Mouse (Mus musculus) MEL (cell line): Measurements from ENCODE around the gene Serinc2. TPM values are rescaled to one million over a fixed set of nuclear protein-coding genes. Genes with fewer than 3 reads are reported as not detected.

Experiments used
- DNase-seq: peaks from one replicate; pipeline ENCODE4 v3.0.0; 2011; ENCODE audit warnings: low read depth, low spot score
- H3K27ac ChIP-seq: 2 replicates; pipeline ENCODE4 v1.5.1; 2012; ENCODE audit warnings: low read depth, mild to moderate bottlenecking, control low read depth, low read length, moderate library complexity; ENCODE audit not compliant: control insufficient read depth
- H3K27me3 ChIP-seq, 2 experiments: fragments of 150-350 bp in 1 of 2; sonication (generic) in 1 of 2; 2 replicates each; pipeline ENCODE4 v1.6.1; 2012; ENCODE audit warnings: low read length in 2 of 2, mild to moderate bottlenecking in 2 of 2, improper control_type of control experiment in 1 of 2, moderate library complexity in 1 of 2; ENCODE audit not compliant: insufficient read depth in 2 of 2, control insufficient read depth in 1 of 2
- H3K36me3 ChIP-seq, 2 experiments: 2 replicates each; pipeline ENCODE4 v1.6.1; 2012 to 2014; ENCODE audit warnings: low read length in 2 of 2, improper control_type of control experiment in 1 of 2, inconsistent platforms in 1 of 2, mild to moderate bottlenecking in 1 of 2; ENCODE audit not compliant: insufficient read depth in 2 of 2, control insufficient read depth in 1 of 2
- H3K4me1 ChIP-seq, 2 experiments: fragments of 150-350 bp in 1 of 2; sonication (generic) in 1 of 2; 2 replicates each; pipeline ENCODE4 v1.6.1; 2012; ENCODE audit warnings: low read length in 2 of 2, improper control_type of control experiment in 1 of 2, mild to moderate bottlenecking in 1 of 2; ENCODE audit not compliant: insufficient read depth in 2 of 2, control insufficient read depth in 1 of 2
- H3K4me3 ChIP-seq, 2 experiments: fragments of 150-350 bp in 1 of 2; sonication (generic) in 1 of 2; 2 replicates each; pipeline ENCODE4 v1.5.1; 2012; ENCODE audit warnings: low read depth in 2 of 2, low read length in 2 of 2, mild to moderate bottlenecking in 2 of 2, moderate library complexity in 2 of 2, control low read depth in 1 of 2, improper control_type of control experiment in 1 of 2; ENCODE audit not compliant: control insufficient read depth in 1 of 2, insufficient read depth in 1 of 2
- H3K79me2 ChIP-seq: 2 replicates; pipeline ENCODE4 v1.6.1; 2012; ENCODE audit warnings: mild to moderate bottlenecking, low read length, moderate library complexity; ENCODE audit not compliant: control insufficient read depth, poor library complexity, insufficient read depth
- H3K9ac ChIP-seq: 2 replicates; pipeline ENCODE4 v1.6.1; 2012; ENCODE audit warnings: low read depth, mild to moderate bottlenecking, control low read depth, low read length, moderate library complexity; ENCODE audit not compliant: control insufficient read depth, poor library complexity, severe bottlenecking
- H3K9me3 ChIP-seq: fragments of 150-350 bp; sonication (generic); replicated peaks from 2 replicates; pipeline ENCODE4 v1.6.1; 2012; ENCODE audit warnings: mild to moderate bottlenecking, low read length, improper control_type of control experiment, moderate library complexity; ENCODE audit not compliant: insufficient read depth
- CHD2 ChIP-seq: IDR thresholded peaks from 2 replicates; pipeline ENCODE4 v1.6.1; 2011; ENCODE audit warnings: low read length, improper control_type of control experiment
- CTCF ChIP-seq, 3 experiments: IDR thresholded peaks in 2 of 3; conservative IDR thresholded peaks in 1 of 3; 2 replicates each; pipeline ENCODE4 v1.5.1; 2011 to 2012; ENCODE audit warnings: low read length in 3 of 3, low read depth in 2 of 3, mild to moderate bottlenecking in 2 of 3, improper control_type of control experiment in 1 of 3, inconsistent platforms in 1 of 3, mixed read lengths in 1 of 3, moderate library complexity in 1 of 3; ENCODE audit not compliant: control insufficient read depth in 1 of 3, insufficient read depth in 1 of 3, poor library complexity in 1 of 3, severe bottlenecking in 1 of 3
- ELF1 ChIP-seq: IDR thresholded peaks from 2 replicates; pipeline ENCODE4 v1.6.1; 2014; ENCODE audit warnings: low read depth, mild to moderate bottlenecking, inconsistent platforms, low read length, improper control_type of control experiment, moderate library complexity
- EP300 ChIP-seq, 2 experiments: IDR thresholded peaks; 2 replicates each; pipeline ENCODE4 v1.6.1; 2011; ENCODE audit warnings: improper control_type of control experiment in 2 of 2, low read length in 2 of 2, low read depth in 1 of 2, mild to moderate bottlenecking in 1 of 2
- ETS1 ChIP-seq: IDR thresholded peaks from 2 replicates; pipeline ENCODE4 v1.6.1; 2012; ENCODE audit warnings: low read depth, mild to moderate bottlenecking, inconsistent platforms, low read length, improper control_type of control experiment, moderate library complexity
- GATA1 ChIP-seq: IDR thresholded peaks from 2 replicates; pipeline ENCODE4 v1.6.1; 2011; ENCODE audit warnings: low read depth, low read length, improper control_type of control experiment
- HCFC1 ChIP-seq: IDR thresholded peaks from 2 replicates; pipeline ENCODE4 v1.6.1; 2012; ENCODE audit warnings: low read depth, mild to moderate bottlenecking, inconsistent platforms, low read length, improper control_type of control experiment, moderate library complexity
- KAT2A ChIP-seq: conservative IDR thresholded peaks from 2 replicates; pipeline ENCODE4 v1.6.1; 2012; ENCODE audit warnings: low read depth, low read length, improper control_type of control experiment, inconsistent platforms
- MEF2A ChIP-seq: IDR thresholded peaks from 2 replicates; pipeline ENCODE4 v1.6.1; 2014; ENCODE audit warnings: low read depth, mild to moderate bottlenecking, inconsistent platforms, low read length, improper control_type of control experiment; ENCODE audit not compliant: poor library complexity, insufficient replicate concordance, severe bottlenecking; ENCODE audit errors: extremely low read depth
- MXI1 ChIP-seq: IDR thresholded peaks from 2 replicates; pipeline ENCODE4 v1.6.1; 2011; ENCODE audit warnings: mild to moderate bottlenecking, low read depth, low read length, improper control_type of control experiment
- MYB ChIP-seq: IDR thresholded peaks from 2 replicates; pipeline ENCODE4 v1.6.1; 2011; ENCODE audit warnings: mild to moderate bottlenecking, low read depth, low read length, improper control_type of control experiment
- NELFE ChIP-seq: IDR thresholded peaks from 2 replicates; pipeline ENCODE4 v1.6.1; 2011; ENCODE audit warnings: low read depth, low read length, improper control_type of control experiment
- NRF1 ChIP-seq: IDR thresholded peaks from 2 replicates; pipeline ENCODE4 v1.6.1; 2014; ENCODE audit warnings: low read depth, mild to moderate bottlenecking, inconsistent platforms, low read length, improper control_type of control experiment, moderate library complexity; ENCODE audit not compliant: poor library complexity, insufficient read depth, severe bottlenecking
- POLR2AphosphoS5 ChIP-seq: IDR thresholded peaks from 2 replicates; pipeline ENCODE4 v1.6.1; 2012; ENCODE audit warnings: low read depth, borderline replicate concordance, mild to moderate bottlenecking, inconsistent platforms, low read length, moderate library complexity, mixed read lengths
- USF2 ChIP-seq, 2 experiments: IDR thresholded peaks; 2 replicates each; pipeline ENCODE4 v1.6.1; 2011 to 2012; ENCODE audit warnings: improper control_type of control experiment in 2 of 2, low read length in 2 of 2, borderline replicate concordance in 1 of 2, inconsistent platforms in 1 of 2, low read depth in 1 of 2, mild to moderate bottlenecking in 1 of 2; ENCODE audit not compliant: insufficient read depth in 1 of 2
- ZMIZ1 ChIP-seq: IDR thresholded peaks from 2 replicates; pipeline ENCODE4 v1.6.1; 2012; ENCODE audit warnings: low read depth, mild to moderate bottlenecking, inconsistent platforms, low read length, improper control_type of control experiment, moderate library complexity
- polyA plus RNA-seq, 2 experiments: library from polyadenylated mRNA; stranded (reverse) in 1 of 2; unstranded in 1 of 2; fragments of >175 nt in 1 of 2; fragments of >200 nt in 1 of 2; gene quantifications; 2 replicates each; pipeline versions ENCODE4 v1.2.1 to v1.2.4; 2012; ENCODE audit warnings: low replicate concordance in 2 of 2, low read depth in 1 of 2; ENCODE audit not compliant: insufficient read length in 2 of 2, insufficient read depth in 1 of 2, missing spikeins in 1 of 2
- total RNA-seq: library from RNA; depleted of rRNA; stranded (reverse); fragments of 300-350 nt; gene quantifications from 2 replicates; pipeline ENCODE4 v1.2.3, GENCODE M21; 2012

The Serinc2 gene
- total and polyA plus RNA-seq, 3 experiments: 0.21 TPM; not detected in 2

- H3K4me1 ChIP-seq: no peaks in the 10 kb centered on the region
- no peak overlapping the region for H3K27ac ChIP-seq
- TF ChIP-seq MXI1 (no peak), MYB (no peak), USF2 (IDR thresholded peaks at IDR 0.05; ENCODE audit: borderline replicate concordance in 1 of 2, insufficient read depth in 1 of 2, low read depth in 1 of 2, low read length in 2 of 2) (no peak), MEF2A (no peak), ETS1 (no peak), CTCF (IDR thresholded peaks at IDR 0.05 in 2 of 3, conservative IDR thresholded peaks at IDR 0.05 in 1 of 3; ENCODE audit: control insufficient read depth in 1 of 3, insufficient read depth in 1 of 3, low read depth in 2 of 3, low read length in 3 of 3, poor library complexity in 1 of 3, severe bottlenecking in 1 of 3) (no peak)
- H3K9ac ChIP-seq: no peak overlapping the region
- no peaks in the 10 kb centered on the region for H3K36me3 ChIP-seq
- H3K4me3 ChIP-seq: no peak overlapping the region
- H3K79me2 ChIP-seq: no peaks in the 10 kb centered on the region
- H3K9me3 ChIP-seq: no peaks in the 10 kb centered on the region
- H3K27me3 ChIP-seq: peaks cover 0 to 3% of the 10 kb centered on the region in 2 experiments; a peak in 2 of 4 replicates
- no peak for DNase-seq
Measured at GRCm38 (mm10) chr4:130274346-130275015, 4.5 kb downstream of the Serinc2 start.

- no peak overlapping the region for H3K27ac ChIP-seq
Measured at GRCm38 (mm10) chr4:130273698-130274345, 5.2 kb downstream of the Serinc2 start.

More at GRCm38 (mm10) chr4:130273698-130274345, 5.2 kb downstream of the Serinc2 start:
- Histone ChIP-seq H3K4me3 (no peak overlapping the region), H3K36me3 (no peaks in the 10 kb centered on the region), H3K9ac (no peak overlapping the region), H3K27me3 (peaks cover 0 to 3% of the 10 kb centered on the region in 2 experiments; a peak in 2 of 4 replicates), H3K9me3 (no peaks in the 10 kb centered on the region), H3K4me1 (no peaks in the 10 kb centered on the region), H3K79me2 (no peaks in the 10 kb centered on the region)
- no peak for DNase-seq
- TF ChIP-seq MYB: no peak
- no peak for TF ChIP-seq GATA1
- TF ChIP-seq POLR2AphosphoS5: no peak
- no peak for TF ChIP-seq EP300 (IDR thresholded peaks at IDR 0.05; ENCODE audit: low read depth in 1 of 2, low read length in 2 of 2)
- TF ChIP-seq HCFC1: no peak
- no peak for TF ChIP-seq ZMIZ1
- no peak for TF ChIP-seq KAT2A
- no peak for TF ChIP-seq NRF1
- TF ChIP-seq ELF1: no peak
- no peak for TF ChIP-seq NELFE
- TF ChIP-seq CHD2: no peak
